Mouse (Mus musculus): ENCODE measurements around the gene Slc35f1. TPM values are rescaled to one million over a fixed set of nuclear protein-coding genes. Genes with fewer than 3 reads are reported as not detected.

The Slc35f1 gene
- total and polyA plus RNA-seq, 3 experiments: 0.07 to 0.11 TPM; not detected in 1

GRCm38 (mm10) chr10:52934615-52935014 lies 244.3 kb downstream of the Slc35f1 start:
- no peaks in the 10 kb centered on the region for H3K9me3 ChIP-seq (replicated peaks; ENCODE audit: low read length)
- no peaks in the 10 kb centered on the region for H3K36me3 ChIP-seq (replicated peaks in 1 of 2; ENCODE audit: control insufficient read depth in 1 of 2, insufficient read depth in 1 of 2, low read length in 1 of 2)
- dilution Hi-C loops (cut with MboI; ENCODE audit: extremely low pct_ligation_motif_present, extremely low pct_unique_long_range_greater_than_20kb, low sequenced_read_pairs): no loop called here
- H3K79me2 ChIP-seq (replicated peaks; ENCODE audit: control insufficient read depth, extremely low read depth, insufficient read depth, poor library complexity, severe bottlenecking): no peaks in the 10 kb centered on the region
- in situ Hi-C loops (cut with MboI; ENCODE audit: low pct_ligation_motif_present, low pct_unique_long_range_greater_than_20kb, low sequenced_read_pairs): no loop called here
- H3K27ac ChIP-seq (ENCODE audit: insufficient read depth, low read depth): no peak overlapping the region
- no peaks in the 10 kb centered on the region for H3K4me1 ChIP-seq (ENCODE audit: control insufficient read depth in 1 of 2, insufficient read depth in 2 of 2)
- H3K27me3 ChIP-seq (replicated peaks): no peaks in the 10 kb centered on the region
- DNase-seq (ENCODE audit: extremely low read depth): no peak
- TF ChIP-seq NELFE (IDR thresholded peaks at IDR 0.05; ENCODE audit: low read depth, low read length) (no peak), JUND (conservative IDR thresholded peaks at IDR 0.05; ENCODE audit: low read depth, low read length) (no peak), MXI1 (IDR thresholded peaks at IDR 0.05; ENCODE audit: low read depth, low read length) (no peak), RAD21 (IDR thresholded peaks at IDR 0.05; ENCODE audit: low read depth, low read length) (no peak)
- no peak overlapping the region for H3K9ac ChIP-seq (ENCODE audit: insufficient read depth, low read depth)
- H3K4me3 ChIP-seq (replicated peaks in 1 of 3; ENCODE audit: low read depth in 2 of 3, low read length in 2 of 3, poor library complexity in 1 of 3): no peak overlapping the region
- no peak overlapping the region for H3K4me2 ChIP-seq (ENCODE audit: insufficient read depth, low read depth, poor library complexity, severe bottlenecking)

- Histone ChIP-seq H3K27me3 (replicated peaks) (no peaks in the 10 kb centered on the region), H3K36me3 (replicated peaks in 1 of 2; ENCODE audit: control insufficient read depth in 1 of 2, insufficient read depth in 1 of 2, low read length in 1 of 2) (no peaks in the 10 kb centered on the region), H3K4me3 (replicated peaks in 1 of 3; ENCODE audit: low read depth in 2 of 3, low read length in 2 of 3, poor library complexity in 1 of 3) (no peak overlapping the region), H3K9ac (ENCODE audit: insufficient read depth, low read depth) (no peak overlapping the region), H3K4me1 (ENCODE audit: control insufficient read depth in 1 of 2, insufficient read depth in 2 of 2) (no peaks in the 10 kb centered on the region), H3K4me2 (ENCODE audit: insufficient read depth, low read depth, poor library complexity, severe bottlenecking) (no peak overlapping the region), H3K27ac (ENCODE audit: insufficient read depth, low read depth) (no peak overlapping the region), H3K9me3 (replicated peaks; ENCODE audit: low read length) (no peaks in the 10 kb centered on the region), H3K79me2 (replicated peaks; ENCODE audit: control insufficient read depth, extremely low read depth, insufficient read depth, poor library complexity, severe bottlenecking) (no peaks in the 10 kb centered on the region)
- dilution Hi-C loops (cut with MboI; ENCODE audit: extremely low pct_ligation_motif_present, extremely low pct_unique_long_range_greater_than_20kb, low sequenced_read_pairs): no loop called here
- DNase-seq (ENCODE audit: extremely low read depth): no peak
- in situ Hi-C loops (cut with MboI; ENCODE audit: low pct_ligation_motif_present, low pct_unique_long_range_greater_than_20kb, low sequenced_read_pairs): no loop called here
- TF ChIP-seq ZKSCAN1 (IDR thresholded peaks at IDR 0.05; ENCODE audit: borderline replicate concordance, low read depth, low read length) (no peak), MAX (IDR thresholded peaks at IDR 0.05; ENCODE audit: low read length) (no peak), ELF1 (IDR thresholded peaks at IDR 0.05; ENCODE audit: low read depth, low read length) (no peak), ZNF384 (IDR thresholded peaks at IDR 0.05; ENCODE audit: low read depth, low read length) (no peak), GABPA (IDR thresholded peaks at IDR 0.05; ENCODE audit: insufficient replicate concordance, low read depth, low read length) (no peak), MEF2A (IDR thresholded peaks at IDR 0.05; ENCODE audit: borderline replicate concordance, low read depth, low read length) (no peak), JUND (conservative IDR thresholded peaks at IDR 0.05; ENCODE audit: low read depth, low read length) (no peak)
Measured at GRCm38 (mm10) chr10:52940111-52940830, 249.9 kb downstream of the Slc35f1 start.

GRCm38 (mm10) chr10:52940831-52941216 lies 250.5 kb downstream of the Slc35f1 start:
- Histone ChIP-seq H3K36me3 (replicated peaks in 1 of 2; ENCODE audit: control insufficient read depth in 1 of 2, insufficient read depth in 1 of 2, low read length in 1 of 2) (no peaks in the 10 kb centered on the region), H3K4me2 (ENCODE audit: insufficient read depth, low read depth, poor library complexity, severe bottlenecking) (no peak overlapping the region), H3K4me3 (replicated peaks in 1 of 3; ENCODE audit: low read depth in 2 of 3, low read length in 2 of 3, poor library complexity in 1 of 3) (no peak overlapping the region), H3K4me1 (ENCODE audit: control insufficient read depth in 1 of 2, insufficient read depth in 2 of 2) (no peaks in the 10 kb centered on the region), H3K9me3 (replicated peaks; ENCODE audit: low read length) (no peaks in the 10 kb centered on the region), H3K9ac (ENCODE audit: insufficient read depth, low read depth) (no peak overlapping the region), H3K27me3 (replicated peaks) (no peaks in the 10 kb centered on the region), H3K27ac (ENCODE audit: insufficient read depth, low read depth) (no peak overlapping the region), H3K79me2 (replicated peaks; ENCODE audit: control insufficient read depth, extremely low read depth, insufficient read depth, poor library complexity, severe bottlenecking) (no peaks in the 10 kb centered on the region)
- TF ChIP-seq NRF1 (IDR thresholded peaks at IDR 0.05; ENCODE audit: low read depth, low read length) (no peak), TBP (conservative IDR thresholded peaks at IDR 0.05; ENCODE audit: low read depth, low read length) (no peak), RCOR1 (conservative IDR thresholded peaks at IDR 0.05; ENCODE audit: low read depth, low read length) (no peak), SMC3 (IDR thresholded peaks at IDR 0.05; ENCODE audit: low read depth, low read length) (no peak), TCF12 (IDR thresholded peaks at IDR 0.05; ENCODE audit: low read depth, low read length) (no peak), ZNF384 (IDR thresholded peaks at IDR 0.05; ENCODE audit: low read depth, low read length) (no peak), MAZ (IDR thresholded peaks at IDR 0.05; ENCODE audit: low read depth, low read length) (no peak), USF2 (conservative IDR thresholded peaks at IDR 0.05; ENCODE audit: low read depth, low read length) (no peak), EP300 (IDR thresholded peaks at IDR 0.05; ENCODE audit: low read length) (no peak)
- in situ Hi-C loops (cut with MboI; ENCODE audit: low pct_ligation_motif_present, low pct_unique_long_range_greater_than_20kb, low sequenced_read_pairs) (no loop called here), dilution Hi-C loops (cut with MboI; ENCODE audit: extremely low pct_ligation_motif_present, extremely low pct_unique_long_range_greater_than_20kb, low sequenced_read_pairs) (no loop called here)
- no peak for DNase-seq (ENCODE audit: extremely low read depth)

All from CH12.LX (cell line).